Mouse (Mus musculus) cerebellum, adult 2 months (tissue): ENCODE data around the gene Lrrk2.

ENCODE experiments used
- CTCF ChIP-seq: fragments of 200-500 bp; IDR thresholded peaks from 2 replicates; pipeline ENCODE4 v1.5.1; 2011; ENCODE audit warnings: low read depth, mild to moderate bottlenecking, control low read depth, low read length, moderate library complexity, borderline replicate concordance; ENCODE audit not compliant: insufficient read depth
- POLR2A ChIP-seq: fragments of 200-500 bp; IDR thresholded peaks from 2 replicates; pipeline ENCODE4 v1.6.1; 2011; ENCODE audit warnings: low read length, control low read depth, borderline replicate concordance; ENCODE audit not compliant: insufficient read depth

GRCm38 (mm10) chr15:91693856-91694255, 20.9 kb downstream of the Lrrk2 start:
- TF ChIP-seq CTCF (no peak), POLR2A (no peak)
